Mouse (Mus musculus): Measurements from ENCODE around the gene Syce2. TPM values are rescaled to one million over a fixed set of nuclear protein-coding genes. Genes with fewer than 3 reads are reported as not detected.

Gene Syce2
- total RNA-seq, 1 experiment = 42.3 TPM

GRCm38 (mm10) chr8:84873016-84873415, 1.1 kb downstream of the Syce2 start:
- Histone ChIP-seq H3K36me3 (ENCODE audit: control insufficient read depth, insufficient read depth, low read length, poor library complexity, severe bottlenecking) (peaks cover 23% of the 10 kb centered on the region), H3K9ac (ENCODE audit: insufficient read depth, low read depth, low read length, poor library complexity, severe bottlenecking) (peak overlapping the region; percentile 67), H3K4me1 (ENCODE audit: control insufficient read depth in 2 of 2, insufficient read depth in 2 of 2, low read length in 2 of 2, poor library complexity in 1 of 2) (0 out of 4 replicates have a peak, but pooled peaks cover 0 to 2% of the 10 kb centered on the region in 2 experiments), H3K9me3 (ENCODE audit: control insufficient read depth, insufficient read depth, low read depth, low read length) (no peaks in the 10 kb centered on the region), H3K4me3 (ENCODE audit: insufficient read depth in 1 of 2, low read depth in 1 of 2, low read length in 2 of 2, poor library complexity in 1 of 2, severe bottlenecking in 1 of 2) (peak overlapping the region; percentile 64 to 68), H3K27ac (ENCODE audit: insufficient read depth, low read depth, low read length, poor library complexity, severe bottlenecking) (no peak overlapping the region)
- TF ChIP-seq ZC3H11A (IDR thresholded peaks at IDR 0.05; ENCODE audit: borderline replicate concordance, low read depth, low read length) (no peak), ZNF384 (IDR thresholded peaks at IDR 0.05; ENCODE audit: low read depth, low read length) (no peak), MAFK (IDR thresholded peaks at IDR 0.05; ENCODE audit: insufficient read depth, low read depth, low read length) (no peak), CHD2 (IDR thresholded peaks at IDR 0.05; ENCODE audit: low read depth, low read length) (no peak), HCFC1 (IDR thresholded peaks at IDR 0.05; ENCODE audit: borderline replicate concordance, insufficient read depth, low read length) (no peak)
- peak; percentile 24 for DNase-seq (ENCODE audit: low read depth, low spot score)
- in situ Hi-C loops (cut with MboI; ENCODE audit: low sequenced_read_pairs in 2 of 2, unreplicated experiment in 2 of 2) = no loop called here

GRCm38 (mm10) chr8:84874339-84874738, 2.4 kb downstream of the Syce2 start:
- in situ Hi-C loops (cut with MboI; ENCODE audit: low sequenced_read_pairs in 2 of 2, unreplicated experiment in 2 of 2) = no loop called here
- Histone ChIP-seq H3K4me1 (ENCODE audit: control insufficient read depth in 2 of 2, insufficient read depth in 2 of 2, low read length in 2 of 2, poor library complexity in 1 of 2) (0 out of 4 replicates have a peak, but pooled peaks cover 0 to 2% of the 10 kb centered on the region in 2 experiments), H3K27ac (ENCODE audit: insufficient read depth, low read depth, low read length, poor library complexity, severe bottlenecking) (no peak overlapping the region), H3K4me3 (ENCODE audit: insufficient read depth in 1 of 2, low read depth in 1 of 2, low read length in 2 of 2, poor library complexity in 1 of 2, severe bottlenecking in 1 of 2) (no peak overlapping the region), H3K9ac (ENCODE audit: insufficient read depth, low read depth, low read length, poor library complexity, severe bottlenecking) (no peak overlapping the region), H3K36me3 (ENCODE audit: control insufficient read depth, insufficient read depth, low read length, poor library complexity, severe bottlenecking) (peaks cover 10% of the 10 kb centered on the region), H3K9me3 (ENCODE audit: control insufficient read depth, insufficient read depth, low read depth, low read length) (no peaks in the 10 kb centered on the region)
- no peak for DNase-seq (ENCODE audit: low read depth, low spot score)
- TF ChIP-seq CHD2 (IDR thresholded peaks at IDR 0.05; ENCODE audit: low read depth, low read length) (no peak), HCFC1 (IDR thresholded peaks at IDR 0.05; ENCODE audit: borderline replicate concordance, insufficient read depth, low read length) (no peak), MAFK (IDR thresholded peaks at IDR 0.05; ENCODE audit: insufficient read depth, low read depth, low read length) (no peak), ZC3H11A (IDR thresholded peaks at IDR 0.05; ENCODE audit: borderline replicate concordance, low read depth, low read length) (no peak), ZNF384 (IDR thresholded peaks at IDR 0.05; ENCODE audit: low read depth, low read length) (no peak)

- in situ Hi-C loops (cut with MboI; ENCODE audit: low sequenced_read_pairs in 2 of 2, unreplicated experiment in 2 of 2) = no loop called here
These were observed 5.6 kb downstream of the Syce2 start for GRCm38 (mm10) chr8:84877297-84878035.

GRCm38 (mm10) chr8:84878915-84879314, 7.0 kb downstream of the Syce2 start:
- H3K4me1 ChIP-seq (ENCODE audit: control insufficient read depth in 2 of 2, insufficient read depth in 2 of 2, low read length in 2 of 2, poor library complexity in 1 of 2) = no peaks in the 10 kb centered on the region
- TF ChIP-seq ZNF384 (IDR thresholded peaks at IDR 0.05; ENCODE audit: low read depth, low read length) (no peak), MAFK (IDR thresholded peaks at IDR 0.05; ENCODE audit: insufficient read depth, low read depth, low read length) (no peak), ZC3H11A (IDR thresholded peaks at IDR 0.05; ENCODE audit: borderline replicate concordance, low read depth, low read length) (no peak), HCFC1 (IDR thresholded peaks at IDR 0.05; ENCODE audit: borderline replicate concordance, insufficient read depth, low read length) (no peak), CHD2 (IDR thresholded peaks at IDR 0.05; ENCODE audit: low read depth, low read length) (no peak)
- no peaks in the 10 kb centered on the region for H3K9me3 ChIP-seq (ENCODE audit: control insufficient read depth, insufficient read depth, low read depth, low read length)
- no peak overlapping the region for H3K4me3 ChIP-seq (ENCODE audit: insufficient read depth in 1 of 2, low read depth in 1 of 2, low read length in 2 of 2, poor library complexity in 1 of 2, severe bottlenecking in 1 of 2)
- in situ Hi-C loops (cut with MboI; ENCODE audit: low sequenced_read_pairs in 2 of 2, unreplicated experiment in 2 of 2) = no loop called here
- no peak overlapping the region for H3K9ac ChIP-seq (ENCODE audit: insufficient read depth, low read depth, low read length, poor library complexity, severe bottlenecking)
- no peak overlapping the region for H3K27ac ChIP-seq (ENCODE audit: insufficient read depth, low read depth, low read length, poor library complexity, severe bottlenecking)
- DNase-seq (ENCODE audit: low read depth, low spot score) = no peak
- peaks cover 7% of the 10 kb centered on the region for H3K36me3 ChIP-seq (ENCODE audit: control insufficient read depth, insufficient read depth, low read length, poor library complexity, severe bottlenecking)

More at GRCm38 (mm10) chr8:84877297-84878035, 5.6 kb downstream of the Syce2 start:
- Histone ChIP-seq H3K4me3 (ENCODE audit: insufficient read depth in 1 of 2, low read depth in 1 of 2, low read length in 2 of 2, poor library complexity in 1 of 2, severe bottlenecking in 1 of 2) (no peak overlapping the region), H3K9ac (ENCODE audit: insufficient read depth, low read depth, low read length, poor library complexity, severe bottlenecking) (no peak overlapping the region), H3K9me3 (ENCODE audit: control insufficient read depth, insufficient read depth, low read depth, low read length) (no peaks in the 10 kb centered on the region), H3K27ac (ENCODE audit: insufficient read depth, low read depth, low read length, poor library complexity, severe bottlenecking) (no peak overlapping the region), H3K4me1 (ENCODE audit: control insufficient read depth in 2 of 2, insufficient read depth in 2 of 2, low read length in 2 of 2, poor library complexity in 1 of 2) (no peaks in the 10 kb centered on the region), H3K36me3 (ENCODE audit: control insufficient read depth, insufficient read depth, low read length, poor library complexity, severe bottlenecking) (peaks cover 8% of the 10 kb centered on the region)
- DNase-seq (ENCODE audit: low read depth, low spot score) = no peak
- no peak for TF ChIP-seq HCFC1 (IDR thresholded peaks at IDR 0.05; ENCODE audit: borderline replicate concordance, insufficient read depth, low read length)
- no peak for TF ChIP-seq ZNF384 (IDR thresholded peaks at IDR 0.05; ENCODE audit: low read depth, low read length)
- TF ChIP-seq ZC3H11A (IDR thresholded peaks at IDR 0.05; ENCODE audit: borderline replicate concordance, low read depth, low read length) = no peak
- TF ChIP-seq MAFK (IDR thresholded peaks at IDR 0.05; ENCODE audit: insufficient read depth, low read depth, low read length) = no peak
- TF ChIP-seq CHD2 (IDR thresholded peaks at IDR 0.05; ENCODE audit: low read depth, low read length) = no peak

Measured in ES-E14 (cell line).